Comparison of ENCODE assay signal across 9 mouse cellular contexts in genomic region chr10:111073851-111074430, GRCm38 (mm10).
DNase-seq lines count a peak whose midpoint lies in the region; ATAC-seq and TF ChIP-seq lines count a peak whose summit lies in the region.
"Had no signal": no experiment of that assay in that cellular context is flagged by ENCODE, and none has a peak within 500 bp of the region (broad histone marks: within the 10 kb centered on the region; RNA-seq: fewer than 3 reads in every experiment).

No protein-coding gene starts in this region.

- no peak overlapping the region for H3K9ac ChIP-seq in lung, embryonic 16.5 days (ENCODE audit: low read length)
- H3K9ac ChIP-seq in forebrain, embryonic 16.5 days (replicated peaks; ENCODE audit: low read depth, low read length) = no peak overlapping the region
- H3K9ac ChIP-seq: limb, embryonic 12.5 days had no signal

- no peak for TF ChIP-seq CTCF in G1E (IDR thresholded peaks at IDR 0.05; ENCODE audit: low read depth, low read length)

- intact Hi-C loops in heart, postnatal 25 days (cut with DNase I) = no loop called here
- intact Hi-C loops in left cerebral cortex, postnatal 25 days (cut with DNase I) = no loop called here
- intact Hi-C loops in left cerebral cortex, postnatal 36 days (cut with DNase I) = no loop called here

- DNase-seq in G1E (ENCODE audit: low spot score) = peak; percentile 16
- peak; percentile 69 for DNase-seq in MEL-GATA-1-ER (ENCODE audit: extremely low read depth, low read depth)
- peak; percentile 8 for DNase-seq in heart, postnatal 25 days (ENCODE audit: low spot score)
- no peak for DNase-seq in left cerebral cortex, postnatal 25 days (ENCODE audit: low spot score in 2 of 2)
- no peak for DNase-seq in left cerebral cortex, postnatal 36 days (ENCODE audit: low spot score in 2 of 2)
- DNase-seq: cerebellum, adult 18-20 months had no signal

- peak overlapping the region; percentile 15; the same call in 1 of the 2 replicates for H3K27ac ChIP-seq in lung, embryonic 16.5 days (ENCODE audit: low read length)
- no peak overlapping the region for H3K27ac ChIP-seq in forebrain, embryonic 16.5 days (ENCODE audit: low read length)
- H3K27ac ChIP-seq: limb, embryonic 12.5 days had no signal

- H3K4me2 ChIP-seq in lung, embryonic 16.5 days (ENCODE audit: low read depth, low read length) = no peak overlapping the region
- no peak overlapping the region for H3K4me2 ChIP-seq in forebrain, embryonic 16.5 days (ENCODE audit: low read length)
- H3K4me2 ChIP-seq: limb, embryonic 12.5 days had no signal

- peaks cover 59% of the 10 kb centered on the region for H3K4me1 ChIP-seq in G1E (ENCODE audit: insufficient read depth, low read depth, low read length)
- H3K4me1 ChIP-seq in lung, embryonic 16.5 days (replicated peaks; ENCODE audit: control insufficient read depth, insufficient read depth, low read length) = no peaks in the 10 kb centered on the region
- H3K4me1 ChIP-seq in forebrain, embryonic 16.5 days (replicated peaks; ENCODE audit: control insufficient read depth, insufficient read depth, low read length) = peaks cover 6% of the 10 kb centered on the region; the same call in 1 of the 2 replicates

- no peaks in the 10 kb centered on the region for H3K36me3 ChIP-seq in G1E (replicated peaks)
- H3K36me3 ChIP-seq in lung, embryonic 16.5 days (ENCODE audit: control insufficient read depth, insufficient read depth, low read length) = no peaks in the 10 kb centered on the region
- H3K36me3 ChIP-seq in forebrain, embryonic 16.5 days (ENCODE audit: control insufficient read depth, insufficient read depth) = no peaks in the 10 kb centered on the region
- H3K36me3 ChIP-seq: limb, embryonic 12.5 days had no signal

- peaks cover 10% of the 10 kb centered on the region for H3K27me3 ChIP-seq in G1E (ENCODE audit: insufficient read depth, low read length)
- H3K27me3 ChIP-seq in lung, embryonic 16.5 days (ENCODE audit: control insufficient read depth, insufficient read depth, low read depth, low read length) = no peaks in the 10 kb centered on the region
- H3K27me3 ChIP-seq in forebrain, embryonic 16.5 days (replicated peaks; ENCODE audit: control insufficient read depth, insufficient read depth, low read length) = no peaks in the 10 kb centered on the region; the same call in 1 of the 2 replicates
- H3K27me3 ChIP-seq: limb, embryonic 12.5 days had no signal

- ATAC-seq in G1E (ENCODE audit: extremely low read depth, insufficient number of reproducible peaks, low FRiP score, poor library complexity, severe bottlenecking) = peak; percentile 62
- peak; percentile 62 for ATAC-seq in lung, embryonic 16.5 days (ENCODE audit: low read depth)
- no peak for ATAC-seq in forebrain, embryonic 16.5 days

- peak overlapping the region; percentile 27; the same call in 1 of the 2 replicates for H3K4me3 ChIP-seq in G1E (ENCODE audit: low read depth, low read length)
- H3K4me3 ChIP-seq in lung, embryonic 16.5 days (ENCODE audit: low read length) = no peak overlapping the region
- no peak overlapping the region for H3K4me3 ChIP-seq in forebrain, embryonic 16.5 days (replicated peaks; ENCODE audit: low read length)
- H3K4me3 ChIP-seq: limb, embryonic 12.5 days had no signal

- WGBS in lung, embryonic 16.5 days = 44% methylated on average over 5 of the region's 5 CpGs
- 67% methylated on average over 5 of the region's 5 CpGs for WGBS in forebrain, embryonic 16.5 days

- no peaks in the 10 kb centered on the region for H3K9me3 ChIP-seq in G1E (replicated peaks)
- H3K9me3 ChIP-seq in lung, embryonic 16.5 days (ENCODE audit: control insufficient read depth, low read length) = no peaks in the 10 kb centered on the region
- no peaks in the 10 kb centered on the region for H3K9me3 ChIP-seq in forebrain, embryonic 16.5 days (ENCODE audit: control insufficient read depth, low read length)
- H3K9me3 ChIP-seq: limb, embryonic 12.5 days had no signal

Comparison
In these comparisons a context has a peak if more than half of its experiments do, and no peak if none do; other contexts are left out.
1. DNase-seq: peak in G1E (single experiment), MEL-GATA-1-ER (single experiment) and heart, postnatal 25 days (single experiment); none in left cerebral cortex, postnatal 25 days (0 of 2) and left cerebral cortex, postnatal 36 days (0 of 2).